Mouse (Mus musculus) adrenal gland, adult 18-20 months (tissue): ENCODE data around the gene Selenof. TPM values are rescaled to one million over a fixed set of nuclear protein-coding genes. Genes with fewer than 3 reads are reported as not detected.

Experiments used
- DNase-seq, 2 experiments: peaks; one replicate each; pipeline ENCODE4 v3.0.0; 2021 to 2022; ENCODE audit warnings: low spot score in 2 of 2
- total RNA-seq, 2 experiments: library from RNA; stranded (reverse); gene quantifications; 1 replicate in 1 of 2; 2 replicates in 1 of 2; pipeline ENCODE4 v1.2.3; 2021

The Selenof gene
- total RNA-seq, 2 experiments from 2014 or later = 324 to 336 TPM

DNA sequence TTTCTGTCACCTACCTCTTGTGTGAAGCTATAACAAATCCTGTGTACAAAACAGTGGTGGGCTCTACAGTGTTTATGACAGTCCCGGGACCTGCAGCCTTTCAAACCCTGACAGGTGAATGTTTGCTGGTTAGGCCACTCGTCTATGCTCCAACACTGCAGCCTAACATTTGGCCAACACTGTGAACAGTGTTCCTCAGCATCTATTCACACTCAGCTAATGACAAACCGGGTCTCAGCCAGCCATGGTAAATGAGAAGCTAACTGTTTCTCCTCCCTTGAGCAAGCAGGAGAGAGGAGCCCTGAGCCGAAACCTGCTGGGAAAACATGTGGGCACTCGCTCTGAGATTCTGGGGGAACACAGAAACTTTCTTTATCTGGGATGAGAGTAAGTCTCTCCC is 65.1 kb downstream of the Selenof start:
- no peak for DNase-seq

DNA sequence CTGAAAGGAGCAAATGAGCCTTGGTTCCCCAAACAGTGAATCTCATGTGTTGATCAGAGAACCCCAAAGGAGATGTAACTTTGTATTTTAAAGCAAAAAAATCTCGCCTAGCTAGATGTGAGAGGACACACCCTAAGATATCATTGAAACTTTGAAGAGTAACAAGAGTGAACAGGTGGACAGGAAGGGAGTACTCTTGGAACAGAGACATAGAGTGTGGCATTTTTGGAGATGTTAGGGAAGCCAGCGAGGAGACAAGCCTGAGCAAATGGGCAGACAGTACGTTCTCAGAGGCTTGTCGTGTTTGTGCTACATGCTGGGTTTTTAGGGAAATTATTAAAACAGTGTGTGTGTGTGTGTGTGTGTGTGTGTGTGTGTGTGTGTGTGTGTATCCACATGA is 68.0 kb downstream of the Selenof start:
- no peak for DNase-seq

- no peak for DNase-seq
Measured at GRCm38 (mm10) chr3:144639387-144639786, 69.3 kb downstream of the Selenof start.

- DNase-seq = no peak
Measured at GRCm38 (mm10) chr3:144640033-144640432, 69.9 kb downstream of the Selenof start.

- no peak for DNase-seq
Measured at GRCm38 (mm10) chr3:144642141-144642540, 72.0 kb downstream of the Selenof start.

- peak in 1 of 2 experiments; percentile 28 for DNase-seq
Measured at GRCm38 (mm10) chr3:144643301-144643871, 73.3 kb downstream of the Selenof start.

DNA sequence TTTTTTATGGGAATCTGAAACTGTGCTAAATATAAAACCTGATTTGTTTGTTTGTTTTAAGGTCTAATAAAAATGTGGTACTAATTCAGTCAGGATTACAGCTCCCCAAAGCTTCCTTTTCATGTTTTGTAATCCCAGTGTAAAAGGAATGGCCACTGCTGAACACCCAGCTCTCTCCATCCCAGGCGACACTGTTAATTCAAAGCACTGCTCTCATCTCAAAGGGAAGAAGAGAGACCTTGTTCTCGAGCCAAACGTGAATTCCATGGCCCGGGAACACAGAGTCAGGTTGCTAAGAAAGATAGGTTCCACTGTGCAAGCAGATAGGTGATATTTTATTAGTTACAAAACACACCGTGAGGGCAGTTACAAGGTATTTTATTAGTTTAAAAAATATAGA is 74.1 kb downstream of the Selenof start:
- no peak for DNase-seq

Other genes starting within 250 kb of the Selenof start
- gene Hs2st1, start 123 bp upstream of the Selenof start, total RNA-seq = 10 to 100 TPM; 13.9 to 14.7 TPM
- gene Sh3glb1, start 150.0 kb downstream of the Selenof start, total RNA-seq = 100 to 1,000 TPM; 162 to 278 TPM
- 1 to 10 TPM in 1 of 2 experiments, under 1 TPM in 1; 0.77 to 2.4 TPM for gene Clca3a1, start 190.7 kb downstream of the Selenof start, total RNA-seq
- not detected for gene Clca3a2, start 249.2 kb downstream of the Selenof start, total RNA-seq